Mouse (Mus musculus) MEL (cell line): Measurements from ENCODE around the gene Il11ra2. TPM values are rescaled to one million over a fixed set of nuclear protein-coding genes. Genes with fewer than 3 reads are reported as not detected.
"Not testable (repeated sequence)": the region's sequence is repeated elsewhere in the genome, so short reads cannot be mapped to it uniquely, and the experiment has no call there.

ENCODE experiments used
- DNase-seq: peaks from one replicate; pipeline ENCODE4 v3.0.0; 2011; ENCODE audit warnings: low read depth, low spot score
- H3K27ac ChIP-seq: 2 replicates; pipeline ENCODE4 v1.5.1; 2012; ENCODE audit warnings: low read depth, mild to moderate bottlenecking, control low read depth, low read length, moderate library complexity; ENCODE audit not compliant: control insufficient read depth
- H3K27me3 ChIP-seq, 2 experiments: fragments of 150-350 bp in 1 of 2; sonication (generic) in 1 of 2; 2 replicates each; pipeline ENCODE4 v1.6.1; 2012; ENCODE audit warnings: low read length in 2 of 2, mild to moderate bottlenecking in 2 of 2, improper control_type of control experiment in 1 of 2, moderate library complexity in 1 of 2; ENCODE audit not compliant: insufficient read depth in 2 of 2, control insufficient read depth in 1 of 2
- H3K36me3 ChIP-seq, 2 experiments: 2 replicates each; pipeline ENCODE4 v1.6.1; 2012 to 2014; ENCODE audit warnings: low read length in 2 of 2, improper control_type of control experiment in 1 of 2, inconsistent platforms in 1 of 2, mild to moderate bottlenecking in 1 of 2; ENCODE audit not compliant: insufficient read depth in 2 of 2, control insufficient read depth in 1 of 2
- H3K4me1 ChIP-seq, 2 experiments: fragments of 150-350 bp in 1 of 2; sonication (generic) in 1 of 2; 2 replicates each; pipeline ENCODE4 v1.6.1; 2012; ENCODE audit warnings: low read length in 2 of 2, improper control_type of control experiment in 1 of 2, mild to moderate bottlenecking in 1 of 2; ENCODE audit not compliant: insufficient read depth in 2 of 2, control insufficient read depth in 1 of 2
- H3K4me3 ChIP-seq, 2 experiments: fragments of 150-350 bp in 1 of 2; sonication (generic) in 1 of 2; 2 replicates each; pipeline ENCODE4 v1.5.1; 2012; ENCODE audit warnings: low read depth in 2 of 2, low read length in 2 of 2, mild to moderate bottlenecking in 2 of 2, moderate library complexity in 2 of 2, control low read depth in 1 of 2, improper control_type of control experiment in 1 of 2; ENCODE audit not compliant: control insufficient read depth in 1 of 2, insufficient read depth in 1 of 2
- H3K79me2 ChIP-seq: 2 replicates; pipeline ENCODE4 v1.6.1; 2012; ENCODE audit warnings: mild to moderate bottlenecking, low read length, moderate library complexity; ENCODE audit not compliant: control insufficient read depth, poor library complexity, insufficient read depth
- H3K9ac ChIP-seq: 2 replicates; pipeline ENCODE4 v1.6.1; 2012; ENCODE audit warnings: low read depth, mild to moderate bottlenecking, control low read depth, low read length, moderate library complexity; ENCODE audit not compliant: control insufficient read depth, poor library complexity, severe bottlenecking
- H3K9me3 ChIP-seq: fragments of 150-350 bp; sonication (generic); replicated peaks from 2 replicates; pipeline ENCODE4 v1.6.1; 2012; ENCODE audit warnings: mild to moderate bottlenecking, low read length, improper control_type of control experiment, moderate library complexity; ENCODE audit not compliant: insufficient read depth
- polyA plus RNA-seq, 2 experiments: library from polyadenylated mRNA; stranded (reverse) in 1 of 2; unstranded in 1 of 2; fragments of >175 nt in 1 of 2; fragments of >200 nt in 1 of 2; gene quantifications; 2 replicates each; pipeline versions ENCODE4 v1.2.1 to v1.2.4; 2012; ENCODE audit warnings: low replicate concordance in 2 of 2, low read depth in 1 of 2; ENCODE audit not compliant: insufficient read length in 2 of 2, insufficient read depth in 1 of 2, missing spikeins in 1 of 2
- total RNA-seq: library from RNA; depleted of rRNA; stranded (reverse); fragments of 300-350 nt; gene quantifications from 2 replicates; pipeline ENCODE4 v1.2.3, GENCODE M21; 2012; rRNA removed

Il11ra2 gene
- total and polyA plus RNA-seq, 3 experiments, result 0.06 TPM; not detected in 2

DNA sequence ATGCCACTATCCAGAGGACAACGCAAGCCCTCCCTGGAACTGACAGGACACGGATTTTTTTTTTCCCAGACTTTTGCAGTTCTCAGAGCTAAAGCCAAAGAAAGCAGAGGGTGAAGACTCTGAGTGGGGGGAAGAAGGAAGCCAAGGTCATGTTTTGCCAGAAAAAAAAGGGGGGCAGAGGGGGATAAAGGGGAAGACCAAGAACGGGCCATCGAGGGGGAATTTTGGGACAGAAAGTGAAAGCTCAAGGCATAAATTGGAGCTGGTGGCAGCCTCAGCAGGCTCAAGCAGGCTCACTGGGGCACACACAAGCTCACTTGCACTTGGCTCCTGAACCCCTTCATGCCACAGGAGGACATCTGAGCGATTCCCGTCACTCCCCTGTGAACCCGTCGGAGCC lies 32.3 kb downstream of the Il11ra2 start, which contains the start of gene Gm2564:
Gene Gm2564 (plus strand): TSS at position 301 of the 400 bp plus-strand sequence.
- H3K79me2 ChIP-seq, H3K36me3 ChIP-seq, H3K4me3 ChIP-seq, DNase-seq, H3K27me3 ChIP-seq, H3K9ac ChIP-seq, H3K27ac ChIP-seq, H3K9me3 ChIP-seq, H3K4me1 ChIP-seq: not testable (repeated sequence)

GRCm38 (mm10) chr4:42611895-42612294 lies 49.8 kb downstream of the Il11ra2 start, which contains the start of gene Gm10591:
TSS of gene Gm10591 (plus strand) at chr4:42612195.
- H3K27ac ChIP-seq, H3K79me2 ChIP-seq, H3K4me1 ChIP-seq, H3K9me3 ChIP-seq, H3K4me3 ChIP-seq, H3K36me3 ChIP-seq, H3K27me3 ChIP-seq, H3K9ac ChIP-seq, DNase-seq: not testable (repeated sequence)

Other genes starting within 250 kb of the Il11ra2 start
- gene Gm21586, start 222.5 kb downstream of the Il11ra2 start, total RNA-seq, result not detected in 2 replicates
- gene Gm21586, start 222.5 kb downstream of the Il11ra2 start, polyA plus RNA-seq, result under 1 TPM in 1 of 2 experiments, not detected in 1; 0.33 TPM
- gene Gm2163, start 195.1 kb downstream of the Il11ra2 start, total RNA-seq, result not detected in 2 replicates
- not detected for gene Gm2163, start 195.1 kb downstream of the Il11ra2 start, polyA plus RNA-seq
- gene Fam205a2, start 133.7 kb downstream of the Il11ra2 start, total RNA-seq, result not detected in 2 replicates
- gene Fam205a2, start 133.7 kb downstream of the Il11ra2 start, polyA plus RNA-seq, result not detected
- not detected in 2 replicates for gene Gm10591, start 49.7 kb downstream of the Il11ra2 start, total RNA-seq
- gene Gm10591, start 49.7 kb downstream of the Il11ra2 start, polyA plus RNA-seq, result not detected
- gene Gm2564, start 32.2 kb downstream of the Il11ra2 start, total RNA-seq, result not detected in 2 replicates
- under 1 TPM in 1 of 2 experiments, not detected in 1; 0.13 TPM for gene Gm2564, start 32.2 kb downstream of the Il11ra2 start, polyA plus RNA-seq
- gene Ccl27b, start 6.6 kb downstream of the Il11ra2 start, total RNA-seq, result not detected in 2 replicates
- not detected for gene Ccl27b, start 6.6 kb downstream of the Il11ra2 start, polyA plus RNA-seq
- not detected in 2 replicates for gene 4930578G10Rik, start 73.7 kb upstream of the Il11ra2 start, total RNA-seq
- gene 4930578G10Rik, start 73.7 kb upstream of the Il11ra2 start, polyA plus RNA-seq, result not detected
- gene Ccl19, start 94.7 kb upstream of the Il11ra2 start, total RNA-seq, result not detected in 2 replicates
- gene Ccl19, start 94.7 kb upstream of the Il11ra2 start, polyA plus RNA-seq, result under 1 TPM in 1 of 2 experiments, not detected in 1; 0.10 TPM
- gene Ccl21a, start 112.1 kb upstream of the Il11ra2 start, total RNA-seq, result not detected in 2 replicates
- gene Ccl21a, start 112.1 kb upstream of the Il11ra2 start, polyA plus RNA-seq, result not detected
- gene Fam205a1, start 192.0 kb upstream of the Il11ra2 start, total RNA-seq, result not detected in 2 replicates
- under 1 TPM in 1 of 2 experiments, not detected in 1; 0.01 TPM for gene Fam205a1, start 192.0 kb upstream of the Il11ra2 start, polyA plus RNA-seq
- not detected in 2 replicates for gene Gm12394, start 194.9 kb upstream of the Il11ra2 start, total RNA-seq
- gene Gm12394, start 194.9 kb upstream of the Il11ra2 start, polyA plus RNA-seq, result under 1 TPM in 1 of 2 experiments, not detected in 1; 0.10 TPM
- not detected in 2 replicates for gene Fam205c, start 212.3 kb upstream of the Il11ra2 start, total RNA-seq
- gene Fam205c, start 212.3 kb upstream of the Il11ra2 start, polyA plus RNA-seq, result not detected